Mouse (Mus musculus): ENCODE data around the gene 7420426K07Rik.
A peak's percentile ranks its signal among the peaks of the same experiment; 100 is the strongest.

Gene 7420426K07Rik

GRCm38 (mm10) chr9:98902819-98903218 is at the start of gene 7420426K07Rik:
TSS of gene 7420426K07Rik (plus strand) at chr9:98903119.
- no peak for DNase-seq (ENCODE audit: low read depth, low spot score)

GRCm38 (mm10) chr9:98856210-98856609 is 46.7 kb upstream of the 7420426K07Rik start, which contains the start of gene Prr23a2:
TSS of gene Prr23a2 (plus strand) at chr9:98856494.
- peak; percentile 96 for DNase-seq (ENCODE audit: low read depth, low spot score)

GRCm38 (mm10) chr9:98863463-98863862 is 39.5 kb upstream of the 7420426K07Rik start:
- peak; percentile 85 for DNase-seq (ENCODE audit: low read depth, low spot score)

- peak; percentile 95 for DNase-seq (ENCODE audit: low read depth, low spot score)
Measured at GRCm38 (mm10) chr9:98864571-98864970, 38.3 kb upstream of the 7420426K07Rik start, which contains the start of gene Prr23a3. TSS of gene Prr23a3 (plus strand) at chr9:98864767.

- DNase-seq (ENCODE audit: low read depth, low spot score) = no peak
Measured at GRCm38 (mm10) chr9:98901486-98901885, 1.4 kb upstream of the 7420426K07Rik start.

- DNase-seq (ENCODE audit: low read depth, low spot score) = no peak
Measured at GRCm38 (mm10) chr9:98920629-98921523, 18.0 kb downstream of the 7420426K07Rik start.

GRCm38 (mm10) chr9:98923119-98923518 is 20.2 kb downstream of the 7420426K07Rik start:
- DNase-seq (ENCODE audit: low read depth, low spot score) = peak; percentile 29

- DNase-seq (ENCODE audit: low read depth, low spot score) = no peak
Measured at GRCm38 (mm10) chr9:98924183-98924582, 21.3 kb downstream of the 7420426K07Rik start.

- DNase-seq (ENCODE audit: low read depth, low spot score) = peak; percentile 59
Measured at GRCm38 (mm10) chr9:98929496-98929895, 26.6 kb downstream of the 7420426K07Rik start.

GRCm38 (mm10) chr9:98932931-98933330 is 30.0 kb downstream of the 7420426K07Rik start:
- no peak for DNase-seq (ENCODE audit: low read depth, low spot score)

GRCm38 (mm10) chr9:98935190-98935909 is 32.4 kb downstream of the 7420426K07Rik start:
- DNase-seq (ENCODE audit: low read depth, low spot score) = no peak

- DNase-seq (ENCODE audit: low read depth, low spot score) = peak; percentile 69
Measured at GRCm38 (mm10) chr9:98939290-98939689, 36.4 kb downstream of the 7420426K07Rik start.

- DNase-seq (ENCODE audit: low read depth, low spot score) = peak; percentile 61
Measured at GRCm38 (mm10) chr9:98952171-98953050, 49.5 kb downstream of the 7420426K07Rik start.

GRCm38 (mm10) chr9:98953291-98953690 is 50.4 kb downstream of the 7420426K07Rik start:
- DNase-seq (ENCODE audit: low read depth, low spot score) = no peak

- DNase-seq (ENCODE audit: low read depth, low spot score) = no peak
Measured at GRCm38 (mm10) chr9:98953830-98954229, 50.9 kb downstream of the 7420426K07Rik start.

All from ZHBTc4 (cell line).